Mouse (Mus musculus): Measurements from ENCODE around the gene Pip5kl1. TPM values are rescaled to one million over a fixed set of nuclear protein-coding genes. Genes with fewer than 3 reads are reported as not detected.
A peak's percentile ranks its signal among the peaks of the same experiment; 100 is the strongest.

The Pip5kl1 gene
- 19.3 and 20.0 TPM in 2 replicates for total RNA-seq (2014; rRNA removed)
- polyA plus RNA-seq (2015; fragmentation: Nextera tagmentation; extraction: Ambion mirVana): 16.5 and 26.5 TPM in 2 replicates

GRCm38 (mm10) chr2:32574497-32574896 is at the start of gene Pip5kl1:
Gene Pip5kl1, plus strand, starts transcription at chr2:32574797.
- DNase-seq (ENCODE audit: low spot score) (no peak), ATAC-seq (ENCODE audit: low FRiP score) (no peak)
- 0 out of 2 replicates have a peak, but pooled peaks cover 3% of the 10 kb centered on the region for H3K27me3 ChIP-seq (ENCODE audit: insufficient read depth, low read length)
- H3K4me1 ChIP-seq (ENCODE audit: insufficient read depth, low read length): peaks cover 8% of the 10 kb centered on the region; the same call in 1 of the 2 replicates
- peak within 1 kb of the TSS; percentile 58 for H3K9ac ChIP-seq (replicated peaks; ENCODE audit: low read length, poor library complexity, severe bottlenecking)
- WGBS: 81% methylated on average over 6 of the region's 6 CpGs
- H3K27ac ChIP-seq (ENCODE audit: low read depth, low read length): peak within 1 kb of the TSS; percentile 77
- H3K4me2 ChIP-seq (ENCODE audit: low read depth, low read length, poor library complexity, severe bottlenecking): peak within 1 kb of the TSS; percentile 85
- TF ChIP-seq CTCF (IDR thresholded peaks at IDR 0.05): no peak
- H3K36me3 ChIP-seq (ENCODE audit: insufficient read depth, low read length): 0 out of 2 replicates have a peak, but pooled peaks cover 3% of the 10 kb centered on the region
- peak within 1 kb of the TSS; percentile 49 for H3K4me3 ChIP-seq (ENCODE audit: low read depth, low read length)
- H3K9me3 ChIP-seq (ENCODE audit: low read length): no peaks in the 10 kb centered on the region

- Histone ChIP-seq H3K27ac (ENCODE audit: low read depth, low read length) (no peak overlapping the region), H3K4me1 (ENCODE audit: insufficient read depth, low read length) (no peaks in the 10 kb centered on the region), H3K9me3 (ENCODE audit: low read length) (no peaks in the 10 kb centered on the region), H3K9ac (replicated peaks; ENCODE audit: low read length, poor library complexity, severe bottlenecking) (no peak overlapping the region), H3K4me2 (ENCODE audit: low read depth, low read length, poor library complexity, severe bottlenecking) (no peak overlapping the region), H3K36me3 (ENCODE audit: insufficient read depth, low read length) (no peaks in the 10 kb centered on the region), H3K4me3 (ENCODE audit: low read depth, low read length) (no peak overlapping the region), H3K27me3 (ENCODE audit: insufficient read depth, low read length) (no peaks in the 10 kb centered on the region)
- 90% methylated on average over 12 of the region's 12 CpGs for WGBS
- no peak for TF ChIP-seq CTCF (IDR thresholded peaks at IDR 0.05)
- no peak for DNase-seq (ENCODE audit: low spot score)
- no peak for ATAC-seq (ENCODE audit: low FRiP score)
Observed at GRCm38 (mm10) chr2:32525816-32526215, 48.8 kb upstream of the Pip5kl1 start.

GRCm38 (mm10) chr2:32527468-32527966 is 47.1 kb upstream of the Pip5kl1 start:
- Histone ChIP-seq H3K27ac (ENCODE audit: low read depth, low read length) (no peak overlapping the region), H3K4me1 (ENCODE audit: insufficient read depth, low read length) (no peaks in the 10 kb centered on the region), H3K9me3 (ENCODE audit: low read length) (no peaks in the 10 kb centered on the region), H3K27me3 (ENCODE audit: insufficient read depth, low read length) (no peaks in the 10 kb centered on the region), H3K4me3 (ENCODE audit: low read depth, low read length) (no peak overlapping the region), H3K9ac (replicated peaks; ENCODE audit: low read length, poor library complexity, severe bottlenecking) (no peak overlapping the region), H3K4me2 (ENCODE audit: low read depth, low read length, poor library complexity, severe bottlenecking) (no peak overlapping the region), H3K36me3 (ENCODE audit: insufficient read depth, low read length) (no peaks in the 10 kb centered on the region)
- no peak for ATAC-seq (ENCODE audit: low FRiP score)
- TF ChIP-seq CTCF (IDR thresholded peaks at IDR 0.05): no peak
- 48% methylated on average over 14 of the region's 14 CpGs for WGBS
- DNase-seq (ENCODE audit: low spot score): no peak

GRCm38 (mm10) chr2:32528326-32528725 is 46.3 kb upstream of the Pip5kl1 start:
- Histone ChIP-seq H3K9me3 (ENCODE audit: low read length) (no peaks in the 10 kb centered on the region), H3K4me2 (ENCODE audit: low read depth, low read length, poor library complexity, severe bottlenecking) (no peak overlapping the region), H3K9ac (replicated peaks; ENCODE audit: low read length, poor library complexity, severe bottlenecking) (no peak overlapping the region), H3K27ac (ENCODE audit: low read depth, low read length) (no peak overlapping the region), H3K27me3 (ENCODE audit: insufficient read depth, low read length) (no peaks in the 10 kb centered on the region), H3K4me3 (ENCODE audit: low read depth, low read length) (no peak overlapping the region), H3K36me3 (ENCODE audit: insufficient read depth, low read length) (no peaks in the 10 kb centered on the region), H3K4me1 (ENCODE audit: insufficient read depth, low read length) (no peaks in the 10 kb centered on the region)
- DNase-seq (ENCODE audit: low spot score): no peak
- ATAC-seq (ENCODE audit: low FRiP score): no peak
- WGBS: 81% methylated on average over 1 of the region's 1 CpGs
- no peak for TF ChIP-seq CTCF (IDR thresholded peaks at IDR 0.05)

GRCm38 (mm10) chr2:32530479-32530878 is 44.1 kb upstream of the Pip5kl1 start:
- no peak for DNase-seq (ENCODE audit: low spot score)
- Histone ChIP-seq H3K27me3 (ENCODE audit: insufficient read depth, low read length) (no peaks in the 10 kb centered on the region), H3K36me3 (ENCODE audit: insufficient read depth, low read length) (no peaks in the 10 kb centered on the region), H3K9ac (replicated peaks; ENCODE audit: low read length, poor library complexity, severe bottlenecking) (no peak overlapping the region), H3K4me2 (ENCODE audit: low read depth, low read length, poor library complexity, severe bottlenecking) (no peak overlapping the region), H3K9me3 (ENCODE audit: low read length) (no peaks in the 10 kb centered on the region), H3K27ac (ENCODE audit: low read depth, low read length) (no peak overlapping the region), H3K4me1 (ENCODE audit: insufficient read depth, low read length) (no peaks in the 10 kb centered on the region), H3K4me3 (ENCODE audit: low read depth, low read length) (no peak overlapping the region)
- ATAC-seq (ENCODE audit: low FRiP score): no peak
- WGBS: 80% methylated on average over 2 of the region's 2 CpGs
- no peak for TF ChIP-seq CTCF (IDR thresholded peaks at IDR 0.05)

- Histone ChIP-seq H3K9me3 (ENCODE audit: low read length) (no peaks in the 10 kb centered on the region), H3K4me3 (ENCODE audit: low read depth, low read length) (no peak overlapping the region), H3K4me2 (ENCODE audit: low read depth, low read length, poor library complexity, severe bottlenecking) (no peak overlapping the region), H3K4me1 (ENCODE audit: insufficient read depth, low read length) (peaks cover 6% of the 10 kb centered on the region), H3K9ac (replicated peaks; ENCODE audit: low read length, poor library complexity, severe bottlenecking) (no peak overlapping the region), H3K36me3 (ENCODE audit: insufficient read depth, low read length) (no peaks in the 10 kb centered on the region), H3K27me3 (ENCODE audit: insufficient read depth, low read length) (no peaks in the 10 kb centered on the region), H3K27ac (ENCODE audit: low read depth, low read length) (no peak overlapping the region)
- DNase-seq (ENCODE audit: low spot score) (no peak), ATAC-seq (ENCODE audit: low FRiP score) (no peak)
- no peak for TF ChIP-seq CTCF (IDR thresholded peaks at IDR 0.05)
- 96% methylated on average over 2 of the region's 2 CpGs for WGBS
Observed at GRCm38 (mm10) chr2:32533163-32533562, 41.4 kb upstream of the Pip5kl1 start.

Measured in midbrain, postnatal 0 days (tissue).